Mouse (Mus musculus) MEL (cell line): Measurements from ENCODE around the gene Acp2.

Source experiments
- CTCF ChIP-seq, 3 experiments: IDR thresholded peaks in 2 of 3; conservative IDR thresholded peaks in 1 of 3; 2 replicates each; pipeline ENCODE4 v1.5.1; 2011 to 2012; ENCODE audit warnings: low read length in 3 of 3, low read depth in 2 of 3, mild to moderate bottlenecking in 2 of 3, improper control_type of control experiment in 1 of 3, inconsistent platforms in 1 of 3, mixed read lengths in 1 of 3, moderate library complexity in 1 of 3; ENCODE audit not compliant: control insufficient read depth in 1 of 3, insufficient read depth in 1 of 3, poor library complexity in 1 of 3, severe bottlenecking in 1 of 3
- EP300 ChIP-seq, 2 experiments: IDR thresholded peaks; 2 replicates each; pipeline ENCODE4 v1.6.1; 2011; ENCODE audit warnings: improper control_type of control experiment in 2 of 2, low read length in 2 of 2, low read depth in 1 of 2, mild to moderate bottlenecking in 1 of 2
- ETS1 ChIP-seq: IDR thresholded peaks from 2 replicates; pipeline ENCODE4 v1.6.1; 2012; ENCODE audit warnings: low read depth, mild to moderate bottlenecking, inconsistent platforms, low read length, improper control_type of control experiment, moderate library complexity
- KAT2A ChIP-seq: conservative IDR thresholded peaks from 2 replicates; pipeline ENCODE4 v1.6.1; 2012; ENCODE audit warnings: low read depth, low read length, improper control_type of control experiment, inconsistent platforms
- MAFK ChIP-seq: IDR thresholded peaks from 2 replicates; pipeline ENCODE4 v1.6.1; 2011; ENCODE audit warnings: low read depth, mild to moderate bottlenecking, low read length, improper control_type of control experiment, borderline replicate concordance
- MXI1 ChIP-seq: IDR thresholded peaks from 2 replicates; pipeline ENCODE4 v1.6.1; 2011; ENCODE audit warnings: mild to moderate bottlenecking, low read depth, low read length, improper control_type of control experiment
- POLR2A ChIP-seq, 2 experiments: IDR thresholded peaks; 2 replicates each; pipeline ENCODE4 v1.6.1; 2011 to 2012; ENCODE audit warnings: low read length in 2 of 2, mild to moderate bottlenecking in 2 of 2, control low read depth in 1 of 2, improper control_type of control experiment in 1 of 2, low read depth in 1 of 2, moderate library complexity in 1 of 2; ENCODE audit not compliant: control insufficient read depth in 1 of 2, insufficient read depth in 1 of 2, poor library complexity in 1 of 2
- RAD21 ChIP-seq: IDR thresholded peaks from 2 replicates; pipeline ENCODE4 v1.6.1; 2011; ENCODE audit warnings: mild to moderate bottlenecking, low read depth, low read length, improper control_type of control experiment
- RCOR1 ChIP-seq: IDR thresholded peaks from 2 replicates; pipeline ENCODE4 v1.6.1; 2012; ENCODE audit warnings: low read depth, mild to moderate bottlenecking, inconsistent platforms, low read length, improper control_type of control experiment
- TBP ChIP-seq: IDR thresholded peaks from 2 replicates; pipeline ENCODE4 v1.8.0; 2011; ENCODE audit warnings: low read depth, low read length, improper control_type of control experiment
- TCF12 ChIP-seq: IDR thresholded peaks from 2 replicates; pipeline ENCODE4 v1.6.1; 2014; ENCODE audit warnings: low read depth, mild to moderate bottlenecking, inconsistent platforms, low read length, improper control_type of control experiment, moderate library complexity
- ZNF384 ChIP-seq: IDR thresholded peaks from 2 replicates; pipeline ENCODE4 v1.6.1; 2012; ENCODE audit warnings: low read depth, mild to moderate bottlenecking, inconsistent platforms, low read length, improper control_type of control experiment

DNA sequence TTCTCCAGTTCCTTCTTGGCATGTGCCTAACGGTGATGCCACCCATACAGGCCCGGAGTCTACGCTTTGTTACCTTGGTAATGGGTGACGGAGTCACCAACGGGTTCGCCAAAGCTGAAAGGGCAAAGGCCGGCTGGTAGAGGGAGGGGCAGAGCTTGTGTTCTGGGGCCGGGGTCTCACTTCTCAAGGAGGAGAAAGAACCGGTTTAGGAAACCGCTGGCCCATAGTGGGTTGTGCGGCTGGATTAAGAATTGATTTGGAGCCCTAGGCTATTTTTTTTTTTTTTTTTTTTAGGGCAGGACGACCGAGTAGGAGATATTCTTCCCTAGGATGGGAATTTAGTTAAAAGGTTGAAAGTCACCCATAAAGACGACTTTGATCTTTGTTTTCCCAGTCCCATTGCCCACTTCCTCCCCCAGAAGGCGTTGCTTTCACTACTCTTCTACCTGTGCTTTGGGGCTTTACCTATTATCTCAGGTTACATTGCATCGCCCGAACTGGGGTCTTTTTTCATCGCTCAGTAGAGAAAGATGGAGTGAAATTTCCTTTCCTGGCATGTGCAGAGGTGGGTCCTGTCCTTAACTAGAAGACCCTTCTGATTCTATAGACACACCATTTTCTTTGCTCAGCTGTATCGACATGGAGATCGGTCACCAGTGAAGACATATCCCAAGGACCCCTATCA is 429 bp downstream of the Acp2 start:
- no peak for TF ChIP-seq RCOR1
- peak; percentile 32 to 63; a peak in 2 of 4 replicates for TF ChIP-seq POLR2A (IDR thresholded peaks at IDR 0.05; ENCODE audit: control insufficient read depth in 1 of 2, insufficient read depth in 1 of 2, low read depth in 1 of 2, low read length in 2 of 2, poor library complexity in 1 of 2)
- no peak for TF ChIP-seq CTCF (IDR thresholded peaks at IDR 0.05 in 2 of 3, conservative IDR thresholded peaks at IDR 0.05 in 1 of 3; ENCODE audit: control insufficient read depth in 1 of 3, insufficient read depth in 1 of 3, low read depth in 2 of 3, low read length in 3 of 3, poor library complexity in 1 of 3, severe bottlenecking in 1 of 3)
- TF ChIP-seq EP300 (IDR thresholded peaks at IDR 0.05; ENCODE audit: low read depth in 1 of 2, low read length in 2 of 2): no peak
- TF ChIP-seq ETS1: no peak
- no peak for TF ChIP-seq TCF12
- TF ChIP-seq MXI1: no peak
- TF ChIP-seq ZNF384: no peak
- no peak for TF ChIP-seq MAFK
- TF ChIP-seq RAD21: no peak
- no peak for TF ChIP-seq KAT2A
- TF ChIP-seq TBP: no peak
